Mouse (Mus musculus): ENCODE results near the gene Terf2ip. TPM values are rescaled to one million over a fixed set of nuclear protein-coding genes. Genes with fewer than 3 reads are reported as not detected.

Gene Terf2ip
- polyA plus RNA-seq, 1 experiment from 2014 or later = 27.9 TPM

DNA sequence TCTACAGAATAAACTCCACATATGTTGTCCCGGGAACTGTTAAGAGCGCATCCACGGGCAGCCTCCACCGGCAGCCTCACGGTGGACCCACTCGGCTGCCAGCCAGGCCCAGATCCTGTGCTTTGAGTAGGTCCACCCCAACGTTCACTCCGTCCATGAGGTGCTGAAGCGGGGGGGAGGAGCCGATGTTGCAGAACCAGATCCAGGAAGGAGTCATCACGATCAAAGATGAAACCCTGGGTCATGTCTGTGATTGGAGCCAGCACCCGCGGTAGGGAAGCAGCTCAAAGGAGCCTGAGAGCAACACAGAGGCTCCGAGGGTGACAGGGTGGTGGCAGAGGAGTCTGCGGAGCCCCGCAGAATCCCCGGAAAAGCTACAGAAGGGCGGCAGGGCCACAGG lies 26.3 kb downstream of the Terf2ip start:
- Histone ChIP-seq H3K4me1 (ENCODE audit: insufficient read depth, low read length) (no peaks in the 10 kb centered on the region), H3K27me3 (ENCODE audit: insufficient read depth, low read length) (no peaks in the 10 kb centered on the region), H3K9me3 (ENCODE audit: low read length) (no peaks in the 10 kb centered on the region), H3K36me3 (ENCODE audit: insufficient read depth, low read length) (no peaks in the 10 kb centered on the region), H3K4me3 (ENCODE audit: low read length) (no peak overlapping the region), H3K9ac (replicated peaks; ENCODE audit: low read length) (no peak overlapping the region), H3K27ac (ENCODE audit: low read length) (no peak overlapping the region), H3K4me2 (replicated peaks; ENCODE audit: low read depth, low read length) (no peak overlapping the region)
- ATAC-seq (ENCODE audit: low FRiP score, low TSS enrichment) = no peak
- WGBS = 83% methylated on average over 18 of the region's 18 CpGs

DNA sequence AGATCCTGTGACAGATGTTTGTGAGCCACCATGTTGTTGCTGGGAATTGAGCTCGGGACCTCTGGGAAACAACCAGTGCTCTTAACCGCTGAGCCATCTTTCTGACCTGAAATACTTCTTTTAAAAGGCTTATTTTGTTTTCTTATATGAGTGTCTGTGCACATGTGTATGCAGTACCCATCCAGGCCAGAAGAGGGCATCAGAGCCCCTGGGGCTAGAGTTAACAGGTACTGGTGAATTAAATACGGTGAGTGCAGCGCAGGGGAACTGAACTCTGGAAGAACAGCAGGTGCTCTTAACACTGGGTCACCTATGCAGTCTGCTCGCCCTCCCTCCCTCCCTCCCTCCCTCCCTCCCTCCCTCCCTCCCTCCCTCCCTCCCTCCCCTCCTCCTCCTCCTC lies 34.0 kb downstream of the Terf2ip start:
- Histone ChIP-seq H3K4me2 (replicated peaks; ENCODE audit: low read depth, low read length) (no peak overlapping the region), H3K27me3 (ENCODE audit: insufficient read depth, low read length) (no peaks in the 10 kb centered on the region), H3K9ac (replicated peaks; ENCODE audit: low read length) (no peak overlapping the region), H3K36me3 (ENCODE audit: insufficient read depth, low read length) (no peaks in the 10 kb centered on the region), H3K9me3 (ENCODE audit: low read length) (peaks cover 3% of the 10 kb centered on the region; the same call in 1 of the 2 replicates), H3K4me1 (ENCODE audit: insufficient read depth, low read length) (no peaks in the 10 kb centered on the region), H3K4me3 (ENCODE audit: low read length) (no peak overlapping the region), H3K27ac (ENCODE audit: low read length) (no peak overlapping the region)
- 82% methylated on average over 5 of the region's 5 CpGs for WGBS
- ATAC-seq (ENCODE audit: low FRiP score, low TSS enrichment) = no peak

DNA sequence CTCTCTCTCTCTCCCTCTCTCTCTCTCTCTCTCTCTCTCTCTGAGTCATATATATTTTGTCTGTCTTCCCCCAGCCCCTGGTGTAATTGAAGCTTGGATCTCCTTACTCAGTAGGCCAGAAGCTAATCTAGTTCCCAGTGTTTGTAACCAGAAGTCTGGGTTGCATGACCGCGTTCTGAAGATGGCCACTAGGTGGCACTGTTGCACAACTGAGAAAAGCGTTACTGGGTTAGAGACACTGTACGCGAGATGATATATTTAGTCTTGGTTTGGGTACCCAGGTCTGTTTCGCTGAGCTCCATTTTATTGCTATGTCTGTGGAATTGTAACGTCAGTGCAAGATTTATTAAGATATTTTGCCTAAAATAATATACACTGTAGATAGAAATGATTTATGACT lies 34.7 kb downstream of the Terf2ip start:
- no peaks in the 10 kb centered on the region for H3K36me3 ChIP-seq (ENCODE audit: insufficient read depth, low read length)
- H3K9ac ChIP-seq (replicated peaks; ENCODE audit: low read length) = no peak overlapping the region
- H3K27ac ChIP-seq (ENCODE audit: low read length) = no peak overlapping the region
- 2% methylated on average over 7 of the region's 7 CpGs for WGBS
- ATAC-seq (ENCODE audit: low FRiP score, low TSS enrichment) = peak; percentile 63; the same call in 1 of the 2 replicates
- H3K4me1 ChIP-seq (ENCODE audit: insufficient read depth, low read length) = no peaks in the 10 kb centered on the region
- no peak overlapping the region for H3K4me3 ChIP-seq (ENCODE audit: low read length)
- peaks cover 3% of the 10 kb centered on the region; the same call in 1 of the 2 replicates for H3K9me3 ChIP-seq (ENCODE audit: low read length)
- H3K27me3 ChIP-seq (ENCODE audit: insufficient read depth, low read length) = no peaks in the 10 kb centered on the region
- no peak overlapping the region for H3K4me2 ChIP-seq (replicated peaks; ENCODE audit: low read depth, low read length)

DNA sequence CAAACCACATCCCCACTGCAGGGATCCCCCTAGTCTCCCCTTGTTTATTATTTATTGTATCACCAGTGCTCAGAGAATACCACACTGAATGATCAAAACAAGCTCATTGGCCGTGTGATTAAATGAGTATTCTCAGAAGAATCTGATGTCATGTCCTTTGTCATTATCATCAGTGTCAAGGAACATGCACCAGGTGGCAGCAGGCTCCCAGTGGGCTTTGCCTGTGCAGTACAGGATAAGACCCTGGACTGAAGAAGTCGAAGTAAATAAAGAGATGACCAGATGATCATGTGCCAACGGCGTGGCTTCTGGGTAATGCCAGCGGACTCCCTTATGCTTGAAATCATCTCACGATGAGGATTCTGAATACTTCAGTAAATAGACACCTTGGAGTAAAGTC lies 37.1 kb downstream of the Terf2ip start:
- no peaks in the 10 kb centered on the region for H3K27me3 ChIP-seq (ENCODE audit: insufficient read depth, low read length)
- H3K4me1 ChIP-seq (ENCODE audit: insufficient read depth, low read length) = no peaks in the 10 kb centered on the region
- H3K36me3 ChIP-seq (ENCODE audit: insufficient read depth, low read length) = no peaks in the 10 kb centered on the region
- H3K27ac ChIP-seq (ENCODE audit: low read length) = no peak overlapping the region
- H3K9me3 ChIP-seq (ENCODE audit: low read length) = peaks cover 3% of the 10 kb centered on the region; the same call in 1 of the 2 replicates
- WGBS = 80% methylated on average over 6 of the region's 6 CpGs
- ATAC-seq (ENCODE audit: low FRiP score, low TSS enrichment) = no peak
- H3K4me3 ChIP-seq (ENCODE audit: low read length) = no peak overlapping the region
- no peak overlapping the region for H3K9ac ChIP-seq (replicated peaks; ENCODE audit: low read length)
- no peak overlapping the region for H3K4me2 ChIP-seq (replicated peaks; ENCODE audit: low read depth, low read length)

DNA sequence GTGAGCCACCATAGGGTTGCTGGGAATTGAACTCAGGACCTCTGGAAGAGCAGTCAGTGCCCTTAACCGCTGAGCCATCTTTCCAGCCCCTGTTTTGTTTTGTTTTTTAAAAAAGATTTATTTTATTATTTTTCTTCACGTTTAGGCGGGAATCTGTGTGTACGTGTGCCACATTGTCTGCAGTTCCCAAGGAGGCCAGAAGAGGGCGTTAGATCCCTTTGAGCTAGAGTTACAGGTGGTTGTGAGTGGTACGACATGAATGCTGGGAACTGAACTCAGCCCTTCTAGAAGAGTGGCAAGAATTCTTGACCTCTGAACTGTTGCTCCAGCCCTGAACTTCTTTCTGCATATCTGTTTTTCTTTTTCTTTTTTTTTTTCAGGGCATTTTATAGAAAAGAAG lies 38.8 kb downstream of the Terf2ip start:
- 80% methylated on average over 6 of the region's 6 CpGs for WGBS
- Histone ChIP-seq H3K36me3 (ENCODE audit: insufficient read depth, low read length) (no peaks in the 10 kb centered on the region), H3K9me3 (ENCODE audit: low read length) (peaks cover 3% of the 10 kb centered on the region; the same call in 1 of the 2 replicates), H3K4me1 (ENCODE audit: insufficient read depth, low read length) (no peaks in the 10 kb centered on the region), H3K4me2 (replicated peaks; ENCODE audit: low read depth, low read length) (no peak overlapping the region), H3K27me3 (ENCODE audit: insufficient read depth, low read length) (no peaks in the 10 kb centered on the region), H3K27ac (ENCODE audit: low read length) (no peak overlapping the region), H3K4me3 (ENCODE audit: low read length) (no peak overlapping the region), H3K9ac (replicated peaks; ENCODE audit: low read length) (no peak overlapping the region)
- no peak for ATAC-seq (ENCODE audit: low FRiP score, low TSS enrichment)

DNA sequence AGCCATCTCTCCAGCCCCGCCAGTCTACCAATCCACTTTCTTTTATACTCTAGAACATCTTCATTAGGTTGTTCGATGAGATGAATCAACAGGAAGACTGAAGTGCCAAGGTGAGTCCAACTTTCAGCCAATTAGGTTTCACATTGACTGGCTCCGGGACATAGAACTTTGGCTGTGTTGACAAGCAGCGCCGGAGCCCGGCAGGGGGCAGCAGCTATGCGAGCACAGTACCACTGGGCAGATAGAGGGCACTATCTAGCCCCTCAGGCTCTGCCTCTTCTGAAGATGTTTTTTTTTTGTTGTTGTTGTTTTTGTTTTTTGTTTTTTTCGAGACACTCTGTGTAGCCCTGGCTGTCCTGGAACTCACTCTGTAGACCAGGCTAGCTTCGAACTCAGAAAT lies 40.3 kb downstream of the Terf2ip start:
- Histone ChIP-seq H3K4me2 (replicated peaks; ENCODE audit: low read depth, low read length) (no peak overlapping the region), H3K9ac (replicated peaks; ENCODE audit: low read length) (no peak overlapping the region), H3K4me3 (ENCODE audit: low read length) (no peak overlapping the region), H3K27me3 (ENCODE audit: insufficient read depth, low read length) (no peaks in the 10 kb centered on the region), H3K4me1 (ENCODE audit: insufficient read depth, low read length) (no peaks in the 10 kb centered on the region), H3K36me3 (ENCODE audit: insufficient read depth, low read length) (no peaks in the 10 kb centered on the region), H3K9me3 (ENCODE audit: low read length) (peaks cover 3% of the 10 kb centered on the region; the same call in 1 of the 2 replicates), H3K27ac (ENCODE audit: low read length) (no peak overlapping the region)
- 76% methylated on average over 9 of the region's 9 CpGs for WGBS
- ATAC-seq (ENCODE audit: low FRiP score, low TSS enrichment) = no peak

DNA sequence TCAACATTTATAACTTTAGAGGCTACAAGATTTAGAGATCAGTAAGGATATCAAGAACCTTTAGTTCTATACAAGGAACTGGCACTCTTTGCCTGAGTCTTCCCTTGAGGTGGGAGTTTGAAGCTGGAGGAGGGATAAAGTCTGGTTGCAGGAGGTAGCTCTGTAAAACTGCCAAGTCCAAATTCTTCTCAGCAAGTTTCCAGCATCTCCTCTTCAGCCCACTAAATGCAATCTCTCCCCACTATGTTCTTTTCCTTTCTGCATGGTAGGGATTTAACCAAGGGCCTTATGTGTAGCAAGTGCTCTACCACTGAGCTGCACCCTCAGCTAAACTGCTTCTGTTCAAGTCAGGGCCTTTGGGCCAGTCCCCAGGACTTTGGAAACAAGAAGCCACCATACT lies 43.3 kb downstream of the Terf2ip start:
- Histone ChIP-seq H3K4me3 (ENCODE audit: low read length) (no peak overlapping the region), H3K27me3 (ENCODE audit: insufficient read depth, low read length) (no peaks in the 10 kb centered on the region), H3K4me2 (replicated peaks; ENCODE audit: low read depth, low read length) (no peak overlapping the region), H3K9ac (replicated peaks; ENCODE audit: low read length) (no peak overlapping the region), H3K9me3 (ENCODE audit: low read length) (peaks cover 3% of the 10 kb centered on the region; the same call in 1 of the 2 replicates), H3K4me1 (ENCODE audit: insufficient read depth, low read length) (no peaks in the 10 kb centered on the region), H3K27ac (ENCODE audit: low read length) (no peak overlapping the region), H3K36me3 (ENCODE audit: insufficient read depth, low read length) (no peaks in the 10 kb centered on the region)
- no peak for ATAC-seq (ENCODE audit: low FRiP score, low TSS enrichment)

DNA sequence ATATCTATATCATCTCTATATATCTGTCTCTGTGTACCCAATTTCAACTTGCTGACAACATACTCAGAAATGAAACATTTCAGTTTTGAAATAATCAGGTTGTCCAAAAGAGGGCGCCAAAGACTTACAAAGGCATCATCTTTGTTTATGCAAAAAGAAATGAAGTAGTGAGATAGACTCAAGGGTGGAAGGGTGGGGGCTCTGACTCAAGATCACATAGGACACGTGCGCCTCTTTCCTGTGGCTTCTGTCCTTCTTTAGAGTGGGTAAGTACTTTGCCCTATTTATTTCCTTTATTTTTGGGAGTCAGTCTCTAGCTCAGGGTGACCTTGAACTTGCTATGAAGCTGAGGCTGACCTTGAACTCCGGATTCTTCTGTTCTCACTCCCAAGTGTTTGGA lies 50.2 kb downstream of the Terf2ip start:
- ATAC-seq (ENCODE audit: low FRiP score, low TSS enrichment) = no peak
- H3K4me2 ChIP-seq (replicated peaks; ENCODE audit: low read depth, low read length) = no peak overlapping the region
- 37% methylated on average over 4 of the region's 4 CpGs for WGBS
- H3K36me3 ChIP-seq (ENCODE audit: insufficient read depth, low read length) = no peaks in the 10 kb centered on the region
- no peak overlapping the region for H3K9ac ChIP-seq (replicated peaks; ENCODE audit: low read length)
- no peak overlapping the region for H3K27ac ChIP-seq (ENCODE audit: low read length)
- no peak overlapping the region for H3K4me3 ChIP-seq (ENCODE audit: low read length)
- no peaks in the 10 kb centered on the region for H3K4me1 ChIP-seq (ENCODE audit: insufficient read depth, low read length)
- H3K9me3 ChIP-seq (ENCODE audit: low read length) = no peaks in the 10 kb centered on the region
- H3K27me3 ChIP-seq (ENCODE audit: insufficient read depth, low read length) = no peaks in the 10 kb centered on the region

Other genes starting within 250 kb of the Terf2ip start
- gene Cfdp1, start 157.1 kb upstream of the Terf2ip start, polyA plus RNA-seq (2015; fragmentation: Nextera tagmentation; extraction: Ambion mirVana) = 220 and 232 TPM in 2 replicates
- 10.6 and 13.7 TPM in 2 replicates for gene Tmem170, start 134.6 kb upstream of the Terf2ip start, polyA plus RNA-seq (2015; fragmentation: Nextera tagmentation; extraction: Ambion mirVana)
- 1.3 and 1.9 TPM in 2 replicates for gene Chst5, start 101.0 kb upstream of the Terf2ip start, polyA plus RNA-seq (2015; fragmentation: Nextera tagmentation; extraction: Ambion mirVana)
- gene Tmem231, start 77.5 kb upstream of the Terf2ip start, polyA plus RNA-seq (2015; fragmentation: Nextera tagmentation; extraction: Ambion mirVana) = 20.7 and 24.6 TPM in 2 replicates
- gene Gabarapl2, start 70.7 kb upstream of the Terf2ip start, polyA plus RNA-seq (2015; fragmentation: Nextera tagmentation; extraction: Ambion mirVana) = 197 and 202 TPM in 2 replicates
- 11.7 and 12.0 TPM in 2 replicates for gene Adat1, start 19.1 kb upstream of the Terf2ip start, polyA plus RNA-seq (2015; fragmentation: Nextera tagmentation; extraction: Ambion mirVana)
- 213 and 217 TPM in 2 replicates for gene Kars, start 75 bp upstream of the Terf2ip start, polyA plus RNA-seq (2015; fragmentation: Nextera tagmentation; extraction: Ambion mirVana)
- 0.75 and 0.78 TPM in 2 replicates for gene Gm6793, start 3.6 kb downstream of the Terf2ip start, polyA plus RNA-seq (2015; fragmentation: Nextera tagmentation; extraction: Ambion mirVana)